Mouse (Mus musculus) kidney, adult 2 months (tissue): ENCODE data around the gene Porcn.

Experiments
- CTCF ChIP-seq: fragments of 200-500 bp; conservative IDR thresholded peaks from 2 replicates; pipeline ENCODE4 v1.5.1; 2011; ENCODE audit warnings: low read depth, mild to moderate bottlenecking, control low read depth, low read length, moderate library complexity, mixed read lengths; ENCODE audit not compliant: insufficient read depth, insufficient read length
- POLR2A ChIP-seq: fragments of 200-500 bp; IDR thresholded peaks from one replicate; pipeline ENCODE4 v1.6.1; 2011; ENCODE audit warnings: low read depth, low read length, control low read depth

DNA sequence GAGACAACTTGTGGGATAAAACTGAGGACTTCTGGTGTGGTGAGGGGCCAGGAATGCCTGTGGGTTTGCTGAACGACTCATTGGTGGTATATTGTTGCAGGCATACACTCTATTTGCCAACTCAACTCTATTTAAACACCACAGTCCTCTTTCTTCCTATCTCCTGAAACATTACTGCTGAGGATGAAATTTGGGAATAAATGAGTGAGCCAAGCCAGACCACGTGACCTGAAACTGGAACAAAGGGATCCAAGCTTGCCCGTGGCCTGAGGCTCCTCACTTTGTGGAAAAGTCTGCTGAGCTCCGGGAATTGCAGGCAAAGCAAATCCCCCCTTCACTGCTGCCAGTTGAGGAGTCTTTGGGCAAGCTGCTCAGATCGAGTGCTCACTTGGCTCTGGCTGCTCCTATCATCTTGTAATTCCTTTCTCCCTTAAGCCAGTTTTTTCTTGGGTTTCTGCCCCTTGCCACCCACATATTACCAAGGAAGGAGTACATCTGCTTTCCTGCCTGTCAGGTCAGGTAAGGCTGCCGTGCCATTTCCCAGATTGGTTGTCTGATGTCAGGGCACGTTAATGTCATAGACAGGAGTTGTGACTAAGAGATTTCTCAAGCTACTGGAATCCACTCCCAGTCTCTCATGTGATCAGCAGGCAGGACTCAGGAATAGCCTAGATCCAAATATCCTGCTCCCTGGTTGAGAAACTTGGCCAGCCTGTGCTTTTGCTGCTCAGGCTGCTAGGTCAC is 16.5 kb upstream of the Porcn start:
- TF ChIP-seq CTCF (no peak), POLR2A (no peak)
